Mouse (Mus musculus): ENCODE data around the gene Scgb1b18.
"Not testable (repeated sequence)": the region's sequence is repeated elsewhere in the genome, so short reads cannot be mapped to it uniquely, and the experiment has no call there.

Gene Scgb1b18

DNA sequence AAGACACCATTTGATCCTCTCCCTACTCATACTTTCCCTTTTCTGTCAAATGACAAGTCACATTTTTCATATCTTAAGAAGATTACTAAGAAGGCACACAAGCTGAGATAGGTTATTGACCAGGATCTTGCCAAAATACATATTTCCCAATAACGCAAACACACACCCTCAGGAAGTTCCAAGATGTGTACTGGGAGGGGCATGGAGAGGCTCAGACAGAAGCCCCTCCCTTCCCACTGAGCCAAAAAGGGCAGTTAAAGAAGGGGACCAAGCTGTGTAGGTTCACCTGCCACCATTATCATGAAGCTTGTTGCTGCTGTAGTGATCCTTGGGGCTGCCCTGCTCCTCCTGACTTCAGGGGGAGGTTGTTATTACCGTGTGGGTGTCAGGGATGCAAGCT lies at the start of gene Scgb1b18:
Gene Scgb1b18, plus strand, starts transcription at position 301 of the 400 bp plus-strand sequence.
- DNase-seq (ENCODE audit: low spot score in 2 of 2) = not testable (repeated sequence)

DNA sequence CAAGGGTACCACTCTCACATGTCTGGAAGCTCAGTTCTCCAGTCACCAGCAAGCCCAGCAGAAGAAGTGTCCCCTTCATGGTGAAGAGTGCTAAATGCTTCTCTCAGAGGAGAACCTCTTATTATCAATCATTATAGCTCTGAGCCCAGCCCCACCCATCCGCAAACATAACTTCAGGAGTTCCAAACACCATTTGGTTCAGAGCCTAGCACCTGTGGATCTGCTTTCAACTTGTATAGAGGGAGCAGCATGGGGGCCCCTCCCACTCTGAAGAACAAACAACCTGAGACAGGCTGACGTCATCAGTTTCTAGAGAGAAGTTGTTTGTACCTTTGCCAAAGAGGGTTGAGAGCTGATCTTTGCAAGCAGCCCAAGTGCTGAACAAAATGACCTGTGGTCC lies 11.6 kb upstream of the Scgb1b18 start, which contains the start of gene Scgb2b18:
Gene Scgb2b18, minus strand, starts transcription at position 101 of the 400 bp plus-strand sequence.
- DNase-seq (ENCODE audit: low spot score in 2 of 2) = not testable (repeated sequence)

Data from spleen, postnatal 36 days (tissue).